Mouse (Mus musculus) ZHBTc4 (cell line): ENCODE measurements at regions not wholly inside any gene's neighbourhood (a gene's known extent, or its start where the extent isn't known, plus 50 kb on each side); places are given as distances from the start of the nearest gene placed in this dataset.

Experiments used
- DNase-seq: peaks from one replicate; pipeline ENCODE4 v3.0.0-alpha.2; 2011; ENCODE audit warnings: low read depth, low spot score

DNA sequence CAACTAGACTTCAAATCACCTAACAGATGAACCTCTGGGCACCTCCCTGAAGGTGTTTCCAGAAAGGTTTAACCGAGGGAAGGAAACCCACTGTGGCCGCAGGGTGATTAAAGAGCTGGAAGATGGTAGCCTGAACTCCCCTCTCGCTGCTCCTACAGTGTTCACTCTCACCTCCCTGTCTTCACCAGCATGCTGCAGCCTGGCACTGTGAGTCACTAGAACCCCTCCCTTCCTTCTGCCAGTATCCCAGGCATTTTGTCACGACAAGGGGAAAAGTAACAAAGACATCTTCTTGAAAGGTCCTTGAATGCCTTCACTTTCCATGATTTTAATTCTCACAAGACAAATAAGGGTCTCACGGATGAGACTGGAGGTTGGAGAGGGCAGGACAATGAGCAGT lies 471.1 kb downstream of the Nuf2 start:
- no peak for DNase-seq

DNA sequence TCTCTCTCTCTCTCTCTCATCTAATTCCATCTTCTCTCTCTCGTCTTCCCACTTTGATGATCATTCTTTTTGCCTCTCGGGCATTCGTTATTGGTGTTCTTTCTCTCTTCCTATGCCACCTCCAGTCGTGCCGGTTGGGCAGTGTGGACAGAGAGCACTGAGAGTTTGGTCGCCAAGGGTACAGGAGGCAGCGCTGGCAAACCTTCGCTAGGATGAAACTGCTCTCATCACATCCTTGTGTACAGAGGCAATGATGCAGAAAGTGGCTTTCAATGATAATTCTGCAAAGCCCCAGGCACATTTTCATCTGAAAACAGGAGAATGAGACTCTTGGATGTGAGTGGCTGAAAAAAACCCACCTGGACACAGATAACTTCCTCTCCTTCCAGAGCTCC lies 479.4 kb downstream of the Nuf2 start:
- DNase-seq, result no peak

DNA sequence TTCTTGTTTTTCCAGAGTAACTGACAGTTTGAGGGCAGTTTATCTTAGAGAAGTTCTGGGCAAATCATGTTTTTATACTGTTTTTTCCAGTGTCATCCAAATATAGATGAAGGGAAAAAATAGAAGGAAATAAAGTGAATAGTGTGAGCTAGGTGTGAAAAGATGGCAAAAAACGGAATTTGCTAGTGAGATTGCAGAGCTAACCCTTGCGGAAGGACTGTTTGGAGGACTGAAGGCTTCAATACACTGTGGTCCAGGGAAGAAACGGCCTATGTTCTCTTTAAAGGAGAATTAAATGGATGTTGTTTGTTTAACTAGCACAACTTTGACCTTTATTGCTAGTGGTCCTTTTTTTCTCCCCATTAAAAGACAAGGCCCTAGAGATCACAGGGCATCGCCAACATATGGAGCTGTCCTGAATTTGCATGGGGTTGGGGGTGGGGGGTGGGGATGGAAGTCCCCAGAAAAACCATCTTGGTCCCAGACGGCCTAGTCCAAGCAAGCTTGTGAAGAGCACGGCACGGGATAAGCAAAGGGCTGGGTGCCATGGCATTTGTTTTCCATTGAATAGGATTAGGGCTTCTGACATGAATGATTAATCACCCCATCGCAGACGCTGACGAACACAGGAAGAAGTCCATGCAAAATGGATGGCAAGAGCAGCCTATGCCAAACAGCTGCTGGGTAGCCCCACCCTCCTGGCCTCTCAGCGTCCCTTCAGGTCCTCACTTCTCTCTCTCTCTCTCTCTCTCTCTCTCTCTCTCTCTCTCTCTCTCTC lies 480.0 kb downstream of the Nuf2 start:
- DNase-seq, result no peak

DNA sequence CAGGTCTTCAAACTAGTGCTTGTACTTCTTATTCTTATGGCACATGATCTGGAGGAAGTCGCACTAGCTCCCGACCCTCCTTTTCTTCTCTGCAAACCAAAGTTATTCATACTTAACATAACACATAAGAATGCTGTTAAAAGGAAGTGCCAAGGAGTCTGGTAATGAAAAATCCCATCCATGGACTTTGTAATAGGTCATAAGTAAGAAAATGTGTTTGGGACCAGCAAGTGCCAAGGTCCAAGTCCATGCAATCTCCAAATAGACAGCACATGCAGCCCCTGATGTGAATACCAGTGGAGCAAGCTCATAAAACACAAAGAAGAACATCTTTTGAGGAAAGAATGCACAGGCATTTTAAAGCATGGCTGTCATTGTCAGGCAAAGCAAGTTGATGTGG lies 481.4 kb downstream of the Nuf2 start:
- DNase-seq, result no peak

DNA sequence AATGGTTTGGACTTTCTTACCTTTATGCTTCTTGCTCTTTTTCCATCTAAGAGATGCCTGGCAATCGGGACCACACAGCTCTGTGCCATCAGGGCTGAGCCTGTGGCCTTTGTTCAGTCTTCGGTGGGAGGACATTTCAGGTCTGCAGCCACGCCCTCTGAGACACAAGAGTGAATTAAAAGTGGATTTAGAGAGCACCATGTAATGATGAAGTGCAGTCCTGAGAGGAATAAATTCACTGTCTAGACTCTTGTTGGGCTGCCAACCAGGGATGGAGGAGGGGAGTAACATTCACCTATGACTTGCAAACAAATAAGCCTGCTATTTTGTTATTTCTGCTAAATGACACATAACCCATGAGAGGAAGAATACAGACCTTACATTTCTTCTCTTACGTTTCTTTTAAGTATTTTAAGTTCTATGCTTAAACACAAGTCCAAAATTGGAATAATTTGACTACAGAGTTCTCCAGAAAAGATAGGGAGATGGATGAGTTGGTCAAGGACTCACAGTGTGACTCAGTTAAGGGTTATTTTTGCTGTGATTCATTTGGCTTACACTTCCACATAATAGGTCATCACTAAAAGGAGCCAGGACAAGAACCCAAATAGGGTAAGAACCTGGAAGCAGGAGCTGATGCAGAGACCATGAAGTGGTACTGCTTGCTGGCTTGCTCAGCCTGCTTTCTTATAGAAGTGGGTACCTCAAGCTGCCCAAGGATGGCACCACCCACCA lies 484.3 kb downstream of the Nuf2 start:
- no peak for DNase-seq

DNA sequence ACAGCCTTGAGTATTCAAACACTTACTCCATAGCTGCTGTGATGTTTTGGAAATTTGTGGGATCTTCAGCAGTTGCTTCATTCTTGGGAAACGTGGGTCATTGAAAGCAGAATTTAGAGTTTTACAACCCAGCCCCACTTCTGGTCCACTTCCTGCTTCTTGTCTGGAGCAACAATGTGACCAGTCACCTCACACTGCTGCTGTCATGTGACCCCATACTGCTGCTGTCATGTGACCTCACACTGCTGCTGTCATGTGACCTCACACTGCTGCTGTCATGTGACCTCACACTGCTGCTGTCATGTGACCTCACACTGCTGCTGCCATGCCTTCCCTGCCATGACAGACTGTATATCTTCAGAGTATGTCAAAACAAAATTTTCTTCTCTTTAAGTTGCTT lies 497.7 kb downstream of the Nuf2 start:
- DNase-seq, result no peak

DNA sequence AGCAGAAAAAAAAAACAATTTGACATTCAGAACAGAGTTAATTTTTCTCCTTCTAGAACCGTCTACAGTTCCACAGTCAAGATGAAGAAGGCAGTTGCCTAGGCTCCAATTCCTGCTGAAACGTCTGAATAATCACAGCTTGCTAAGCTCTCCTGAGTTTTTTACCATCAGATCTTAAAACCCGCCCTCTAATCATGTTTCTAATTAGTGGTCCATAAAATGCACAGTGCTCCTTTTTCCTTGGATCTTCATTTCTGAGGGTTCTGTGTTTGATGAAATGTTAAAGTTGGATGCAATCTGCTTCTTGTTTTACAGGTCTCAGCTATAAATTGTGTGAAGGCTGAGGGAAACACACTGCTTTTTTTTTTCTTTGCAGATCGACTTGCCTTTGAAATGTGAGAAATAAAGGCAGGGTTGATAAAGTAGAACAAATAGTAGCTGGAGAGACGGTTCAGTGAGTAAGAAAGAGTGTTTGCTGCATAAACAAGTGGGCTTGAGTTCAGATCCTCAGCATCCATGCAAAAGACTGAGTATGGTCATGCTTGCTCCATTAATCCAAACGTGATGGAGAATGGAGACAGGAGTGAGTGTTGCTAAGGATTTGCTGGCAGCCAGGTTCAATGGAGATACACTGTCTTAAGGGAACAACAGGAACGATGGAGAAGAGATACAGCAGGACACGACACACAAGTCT lies 499.3 kb downstream of the Nuf2 start:
- no peak for DNase-seq

GRCm38 (mm10) chr1:169027706-169028105 lies 503.6 kb downstream of the Nuf2 start:
- DNase-seq, result no peak

- no peak for DNase-seq
Observed at GRCm38 (mm10) chr1:169027241-169027640, 504.0 kb downstream of the Nuf2 start.

- no peak for DNase-seq
Observed at GRCm38 (mm10) chr1:169024531-169024930, 506.7 kb downstream of the Nuf2 start.

DNA sequence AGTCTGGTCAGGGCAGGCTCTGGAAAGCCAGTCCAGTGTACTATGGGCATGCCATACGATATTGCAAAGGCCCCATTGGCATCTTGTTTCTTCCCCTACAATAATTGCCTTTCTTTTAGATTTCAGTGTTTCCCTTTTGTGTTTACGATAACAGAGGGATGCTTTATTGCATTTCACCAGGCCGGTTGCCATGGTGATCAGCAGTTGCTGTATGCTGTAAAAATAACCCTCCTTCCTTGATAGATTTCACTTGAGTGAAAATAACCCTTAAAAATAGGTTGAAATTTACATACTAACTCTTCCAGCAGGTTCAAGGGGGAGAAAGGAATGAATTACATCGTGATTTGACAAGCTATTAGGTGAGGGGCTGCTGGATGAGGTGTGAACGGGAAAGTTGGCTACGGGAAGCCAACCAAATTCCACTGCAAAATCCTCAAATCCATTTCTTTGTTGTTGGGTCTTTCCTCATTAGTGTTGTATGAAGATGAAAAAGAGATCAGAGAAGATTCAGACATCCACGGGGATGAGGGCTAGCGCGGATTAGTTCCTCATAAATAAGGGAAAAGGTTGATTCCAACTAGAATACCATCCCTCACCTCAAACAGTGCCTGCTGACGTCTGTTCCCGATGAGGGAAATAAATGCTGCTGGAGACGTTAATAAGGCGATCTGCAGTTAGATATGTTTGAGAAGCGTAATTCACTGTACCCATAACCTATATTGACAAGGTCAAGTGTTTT lies 539.6 kb downstream of the Nuf2 start:
- no peak for DNase-seq

GRCm38 (mm10) chr1:168975037-168975698 lies 543.1 kb upstream of the Pbx1 start:
- peak; percentile 4 for DNase-seq

DNA sequence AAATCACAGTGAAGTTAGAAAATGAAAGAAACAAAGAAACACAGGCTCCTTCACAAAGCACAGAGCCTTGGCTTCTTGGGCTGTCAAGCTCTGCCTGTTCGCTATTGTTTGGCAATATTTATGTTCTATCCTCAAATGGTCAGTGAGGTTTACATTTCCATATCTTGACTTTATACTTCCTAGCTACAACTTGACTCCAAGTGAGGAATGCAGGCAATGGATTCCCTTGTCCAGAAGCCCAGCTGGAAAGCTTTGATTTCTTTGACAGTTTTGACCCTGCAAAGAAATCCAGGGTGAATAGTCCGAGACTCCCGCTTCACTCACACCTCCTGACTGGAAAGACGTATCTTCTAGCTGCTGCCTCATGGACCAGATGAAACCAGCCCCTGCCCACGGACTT lies 537.3 kb upstream of the Pbx1 start:
- DNase-seq, result no peak

DNA sequence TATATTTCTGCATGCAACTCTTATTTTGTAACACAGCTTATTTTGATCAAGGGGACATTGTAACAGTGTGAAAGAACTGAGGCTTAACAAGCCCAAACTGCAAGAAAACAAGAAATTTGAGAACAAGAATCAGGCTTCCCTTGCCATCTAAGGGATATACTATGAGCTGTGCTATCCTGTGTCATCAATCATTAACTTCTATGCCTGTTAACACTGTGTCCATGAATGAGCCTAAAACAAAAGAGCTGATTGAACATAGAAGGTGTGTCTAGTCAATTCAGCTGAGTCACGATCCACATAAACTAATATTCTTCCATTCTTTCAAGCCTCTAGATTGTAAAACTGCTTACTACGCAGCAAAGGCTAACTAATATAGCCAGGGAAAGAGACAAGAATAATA lies 535.3 kb upstream of the Pbx1 start:
- no peak for DNase-seq

DNA sequence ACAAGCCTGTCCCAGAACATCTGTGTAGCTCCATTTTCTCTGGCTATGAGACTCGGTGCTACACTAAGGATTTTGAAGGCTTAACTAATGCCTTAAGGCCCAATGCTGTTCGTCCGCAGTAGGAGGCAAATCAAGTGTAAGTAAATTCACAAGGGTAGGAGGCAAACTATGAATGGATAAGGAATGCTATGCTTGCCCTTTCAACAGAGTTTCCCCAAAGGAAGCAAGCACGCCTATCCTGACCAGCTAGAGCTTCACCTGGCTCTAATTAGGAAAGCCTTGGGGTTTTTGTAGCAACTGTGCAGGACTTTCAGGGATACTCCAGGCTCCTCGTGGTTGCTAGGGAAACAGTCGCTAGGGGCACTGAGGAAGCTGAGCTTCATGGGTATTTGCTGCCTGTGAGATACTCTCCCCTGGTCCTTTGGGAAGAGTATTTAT lies 532.4 kb upstream of the Pbx1 start:
- DNase-seq, result no peak

DNA sequence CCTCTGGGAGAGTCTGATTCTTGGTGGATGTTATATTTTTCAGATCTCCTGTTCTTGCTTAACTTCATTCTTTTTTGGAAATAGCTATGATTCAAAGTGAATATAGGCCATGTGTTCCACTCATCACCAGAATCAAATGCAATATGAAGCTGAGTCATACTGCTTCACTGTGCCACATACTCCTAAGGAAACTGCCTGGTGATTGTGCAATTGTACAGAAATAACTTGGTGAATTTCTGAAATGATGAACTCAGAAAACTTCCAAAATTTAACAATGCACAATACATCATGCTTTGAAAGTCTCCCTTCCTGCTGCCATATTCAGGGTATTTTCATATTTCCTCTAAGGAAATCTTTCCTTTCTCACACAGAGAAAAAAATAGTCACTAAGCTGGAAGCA lies 518.9 kb upstream of the Pbx1 start:
- DNase-seq, result no peak

DNA sequence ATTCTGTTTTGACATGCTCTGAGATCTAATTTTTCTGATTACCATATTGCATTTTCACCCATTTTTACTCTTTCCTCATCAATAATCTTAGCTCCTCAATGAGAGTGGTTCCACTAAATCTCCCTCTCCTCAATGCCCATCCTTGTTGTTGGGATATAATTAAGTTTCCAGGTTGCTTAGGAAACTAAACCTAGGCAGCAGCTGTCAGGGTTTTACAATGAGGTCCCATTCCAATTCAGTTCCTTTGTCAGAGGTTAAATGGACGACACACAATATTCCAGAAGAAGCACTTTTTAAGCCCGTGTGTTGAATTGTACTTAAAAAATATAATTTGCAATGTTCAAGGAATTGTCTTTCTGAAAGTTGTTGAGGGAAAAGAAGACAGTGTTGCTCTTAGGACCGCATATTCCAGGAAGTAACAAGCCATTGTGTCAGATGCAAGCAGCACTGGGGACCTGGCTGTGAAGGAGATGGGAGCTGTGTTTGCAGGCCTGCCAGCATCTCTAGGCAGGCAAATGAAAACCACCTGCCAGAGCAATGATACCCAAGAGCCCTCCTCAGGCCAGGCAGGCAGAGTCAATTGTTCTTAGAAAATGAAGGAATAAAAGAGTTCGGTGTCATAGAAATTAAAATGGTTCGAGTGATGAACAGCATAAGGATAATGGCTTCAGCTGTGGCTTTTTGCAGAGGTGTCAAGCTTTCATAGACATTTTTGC lies 492.2 kb upstream of the Pbx1 start:
- no peak for DNase-seq

DNA sequence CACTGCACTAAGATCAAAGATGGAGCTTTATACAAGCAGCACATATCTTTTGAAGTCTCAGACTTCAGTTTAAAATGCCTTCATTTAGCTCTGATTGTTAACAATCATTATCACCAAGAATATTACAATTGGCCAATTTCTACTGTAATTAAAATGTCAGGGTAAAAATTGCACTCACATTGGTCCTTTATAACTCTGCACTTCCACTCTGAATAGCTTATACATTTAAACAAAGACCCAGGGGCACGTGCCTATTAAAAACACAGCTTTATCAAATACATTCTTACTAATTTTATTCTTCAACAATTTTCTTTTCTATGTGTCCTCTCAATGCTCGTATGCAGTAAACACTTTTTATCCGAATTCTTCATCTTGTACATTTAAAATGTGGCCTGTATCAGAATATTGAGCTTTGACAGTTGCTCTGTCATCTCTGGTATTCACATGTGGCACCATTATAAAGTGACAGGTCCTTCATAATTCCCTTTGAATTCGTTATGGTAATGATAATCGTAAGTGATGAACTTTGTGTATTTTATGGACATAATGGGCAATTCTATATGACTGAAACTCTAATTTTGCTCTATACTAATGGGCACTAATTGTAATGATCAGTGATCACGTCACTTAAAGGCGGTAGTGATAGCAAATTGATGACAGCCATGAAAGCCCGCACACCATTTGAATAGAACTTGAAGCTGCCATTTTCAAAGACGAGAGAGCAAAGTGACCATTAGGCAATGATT lies 486.4 kb upstream of the Pbx1 start:
- DNase-seq, result no peak

DNA sequence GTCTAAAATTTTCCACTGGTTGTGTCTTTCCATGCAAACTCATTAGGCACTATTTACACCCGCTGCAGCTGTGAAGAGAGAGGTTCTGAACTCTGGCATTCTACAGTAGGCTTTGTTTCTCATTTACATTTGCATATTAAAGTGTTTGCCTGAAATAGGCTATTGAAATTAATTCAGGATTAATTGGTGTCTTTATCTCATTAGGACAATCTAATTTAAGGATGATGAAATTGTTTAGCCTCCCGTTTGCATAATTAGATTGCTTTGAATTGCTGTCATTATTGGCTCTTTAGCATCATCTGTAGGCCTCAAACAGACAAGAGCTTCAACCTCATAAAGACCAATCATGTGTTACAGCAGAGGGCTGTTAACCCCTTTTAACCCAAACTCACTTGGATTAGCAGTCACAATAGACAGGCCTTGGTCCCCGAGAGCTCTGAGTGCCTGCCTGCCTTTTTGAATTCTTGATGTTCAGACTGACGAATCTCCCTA lies 476.7 kb upstream of the Pbx1 start:
- DNase-seq, result no peak

DNA sequence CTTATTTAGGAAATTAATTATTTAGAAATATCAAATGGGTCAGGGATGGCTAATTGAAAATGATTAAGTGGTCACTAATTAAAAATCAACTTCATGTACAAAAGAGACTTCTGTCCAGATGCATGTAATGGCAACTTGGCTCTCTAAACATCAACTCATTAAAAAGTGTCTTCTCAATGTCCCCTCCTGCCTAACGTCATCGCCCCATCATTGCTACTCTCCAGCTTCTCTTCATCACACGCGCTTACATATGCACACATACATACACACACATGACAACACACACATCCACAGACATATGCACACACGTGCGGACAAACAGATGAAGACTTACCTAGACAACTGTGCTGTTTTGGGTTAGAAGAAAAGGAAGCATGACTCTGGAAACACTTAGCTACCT lies 476.1 kb upstream of the Pbx1 start:
- no peak for DNase-seq
